Mouse (Mus musculus) embryo, embryonic 11.5 days (tissue): ENCODE measurements around the gene Pcbp3.

Experiments used
- DNase-seq: peaks from one replicate; pipeline ENCODE4 v3.0.0-alpha.2; 2012; ENCODE audit warnings: low read depth, low spot score

Gene Pcbp3

GRCm38 (mm10) chr10:76732391-76732790 is 229.3 kb downstream of the Pcbp3 start:
- no peak for DNase-seq

- DNase-seq = no peak
Observed at GRCm38 (mm10) chr10:76731621-76732239, 230.0 kb downstream of the Pcbp3 start.

- DNase-seq = no peak
Observed at GRCm38 (mm10) chr10:76729631-76730620, 231.8 kb downstream of the Pcbp3 start.

GRCm38 (mm10) chr10:76728369-76728768 is 233.3 kb downstream of the Pcbp3 start:
- peak; percentile 63 for DNase-seq

GRCm38 (mm10) chr10:76727301-76727700 is 234.4 kb downstream of the Pcbp3 start:
- DNase-seq = no peak

GRCm38 (mm10) chr10:76726866-76727265 is 234.8 kb downstream of the Pcbp3 start:
- DNase-seq = no peak

- peak; percentile 27 for DNase-seq
Observed at GRCm38 (mm10) chr10:76725682-76726285, 235.9 kb downstream of the Pcbp3 start, which contains the start of gene Col6a1. Col6a1 (minus strand) TSS chr10:76726168.

- DNase-seq = no peak
Observed at GRCm38 (mm10) chr10:76725097-76725496, 236.6 kb downstream of the Pcbp3 start.

- DNase-seq = no peak
Observed at GRCm38 (mm10) chr10:76724231-76724736, 237.4 kb downstream of the Pcbp3 start.

GRCm38 (mm10) chr10:76722751-76723450 is 238.8 kb downstream of the Pcbp3 start:
- no peak for DNase-seq

- no peak for DNase-seq
Observed at GRCm38 (mm10) chr10:76721746-76722145, 239.9 kb downstream of the Pcbp3 start.

- no peak for DNase-seq
Observed at GRCm38 (mm10) chr10:76721216-76721615, 240.5 kb downstream of the Pcbp3 start.

GRCm38 (mm10) chr10:76717631-76718030 is 244.1 kb downstream of the Pcbp3 start:
- DNase-seq = no peak

- DNase-seq = no peak
Observed at GRCm38 (mm10) chr10:76717026-76717425, 244.7 kb downstream of the Pcbp3 start.

GRCm38 (mm10) chr10:76714303-76714702 is 247.4 kb downstream of the Pcbp3 start:
- no peak for DNase-seq

GRCm38 (mm10) chr10:76712500-76712899 is 249.2 kb downstream of the Pcbp3 start:
- no peak for DNase-seq
